Mouse (Mus musculus) ES-E14 (cell line): ENCODE results near the gene Rdh19.

Source experiments
- HCFC1 ChIP-seq: IDR thresholded peaks from 2 replicates; pipeline ENCODE4 v1.6.1; 2012; ENCODE audit warnings: low read length, inconsistent platforms, borderline replicate concordance; ENCODE audit not compliant: insufficient read depth
- ZC3H11A ChIP-seq: IDR thresholded peaks from 2 replicates; pipeline ENCODE4 v1.6.1; 2012; ENCODE audit warnings: low read depth, mild to moderate bottlenecking, inconsistent platforms, low read length, borderline replicate concordance
- ZNF384 ChIP-seq: IDR thresholded peaks from 2 replicates; pipeline ENCODE4 v1.6.1; 2012; ENCODE audit warnings: low read depth, low read length, inconsistent platforms

DNA sequence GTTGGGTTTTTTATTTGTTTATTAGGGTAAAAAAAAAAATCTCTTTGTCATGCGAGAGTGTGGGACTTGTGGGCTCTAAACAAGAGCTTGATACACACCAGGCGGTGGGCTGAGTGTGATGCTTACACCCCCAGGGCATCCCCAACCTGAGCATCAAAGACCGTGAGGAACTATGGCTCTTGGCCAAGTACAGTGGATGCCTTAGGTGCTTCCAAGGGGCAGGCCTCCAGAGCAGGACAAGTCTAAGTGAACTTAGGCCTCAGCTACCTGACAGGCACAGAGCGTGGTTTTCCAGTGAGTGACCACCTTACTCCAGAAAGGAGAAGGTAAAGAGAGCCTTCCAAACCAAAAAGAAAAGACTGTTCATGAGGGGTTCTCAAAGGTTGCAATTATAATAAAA is 37.2 kb downstream of the Rdh19 start:
- TF ChIP-seq ZC3H11A (no peak), ZNF384 (no peak), HCFC1 (no peak)
